Mouse (Mus musculus) kidney, adult 9 months (tissue): ENCODE results near the gene Plscr1.

Experiments
- DNase-seq: peaks from one replicate; pipeline ENCODE4 v3.0.0; 2022

Plscr1 gene

DNA sequence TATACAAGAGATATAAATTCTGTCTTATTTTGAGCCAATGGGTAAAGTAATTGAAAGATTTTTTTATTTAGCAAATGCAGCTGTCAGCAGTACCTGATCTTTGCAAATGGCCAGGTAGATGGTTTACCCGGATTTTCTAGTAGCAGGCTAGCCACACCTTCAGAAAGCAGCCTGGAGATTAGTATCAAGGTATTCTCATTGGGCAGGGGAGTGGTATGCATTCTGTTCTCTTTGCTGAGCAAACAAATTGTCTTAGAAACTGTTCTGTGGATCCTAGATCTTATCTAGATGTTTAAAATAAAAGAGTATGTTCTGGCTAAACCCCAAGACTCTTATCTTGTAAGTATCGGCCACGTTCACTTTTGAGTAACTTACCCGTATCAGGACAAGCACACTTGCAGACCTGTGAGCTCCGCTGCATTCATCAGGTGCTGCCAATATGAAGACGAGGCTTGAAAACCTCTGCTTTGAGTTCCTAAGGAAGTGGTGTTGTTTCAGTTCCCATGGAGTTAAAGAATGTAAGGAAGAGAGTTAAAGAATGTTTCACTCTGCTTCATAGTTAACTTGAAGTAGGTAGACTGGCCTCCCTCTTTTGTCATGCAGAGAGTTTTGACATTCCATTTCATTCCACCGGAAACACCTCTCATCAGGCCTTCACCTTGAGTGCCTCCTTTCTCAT, 11.1 kb downstream of the Plscr1 start:
- DNase-seq: no peak

DNA sequence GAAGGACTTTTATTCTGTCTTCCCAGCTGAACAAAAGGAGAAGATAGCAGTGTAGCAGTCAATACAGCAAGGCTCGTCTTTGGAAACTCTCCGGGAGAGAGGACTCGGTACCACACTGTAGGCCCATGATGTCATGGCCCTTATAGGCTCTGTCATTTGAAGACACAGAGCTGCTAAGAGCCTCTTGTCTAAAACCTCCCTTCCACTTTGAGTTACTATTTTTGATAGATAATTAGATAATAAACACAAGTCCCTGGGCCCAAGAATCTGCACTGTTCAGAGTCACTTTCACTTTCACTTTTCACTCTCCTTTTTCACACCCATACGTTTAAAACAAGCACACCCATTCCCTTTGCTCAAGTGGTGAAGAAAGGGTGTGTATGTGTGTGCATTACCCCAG, 16.2 kb downstream of the Plscr1 start:
- no peak for DNase-seq

DNA sequence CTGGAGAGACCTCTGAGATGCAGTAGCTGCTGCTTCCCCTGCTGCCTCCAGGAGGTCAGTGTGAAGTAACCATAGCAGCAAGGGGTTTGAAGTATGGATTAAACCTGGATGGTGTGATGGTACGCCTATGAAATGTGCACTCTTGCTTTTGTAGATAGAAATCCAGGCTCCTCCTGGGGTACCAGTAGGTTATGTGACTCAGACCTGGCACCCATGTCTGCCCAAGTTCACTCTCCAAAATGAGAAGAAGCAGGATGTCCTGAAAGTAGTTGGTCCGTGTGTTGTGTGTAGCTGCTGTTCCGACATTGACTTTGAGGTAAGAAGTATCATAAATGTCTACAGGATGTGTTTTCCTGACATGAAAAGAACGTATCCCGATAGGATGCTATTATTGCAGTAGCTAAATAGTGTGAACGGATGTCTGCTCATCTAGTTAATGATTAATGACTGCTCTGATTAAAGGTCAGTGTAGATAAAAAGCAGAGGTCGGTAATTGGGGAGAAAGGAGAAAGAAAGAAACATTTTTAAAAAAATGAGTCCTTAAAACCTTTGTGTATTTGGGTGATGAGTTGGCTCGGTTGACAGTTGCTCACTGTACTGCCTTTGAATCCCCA, 17.1 kb downstream of the Plscr1 start:
- peak; percentile 69 for DNase-seq

DNA sequence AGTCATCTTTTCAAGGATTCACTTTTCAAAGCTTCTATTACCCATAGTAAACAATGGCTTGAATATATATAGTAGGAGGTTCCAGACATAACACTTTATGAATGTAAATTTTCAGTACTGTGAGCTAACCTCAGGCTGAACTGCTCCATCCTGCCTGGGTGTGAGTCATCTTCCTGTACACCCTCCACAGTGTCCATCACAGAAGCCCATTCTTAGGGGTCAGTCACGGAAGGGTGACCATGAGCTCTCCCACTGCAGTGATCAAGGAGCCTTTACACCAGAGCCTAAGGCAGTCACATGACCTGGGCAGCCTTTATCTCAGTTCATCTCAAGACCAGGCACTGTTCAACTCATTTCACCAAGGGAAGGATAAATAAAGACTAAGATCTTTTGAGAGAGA, 18.2 kb downstream of the Plscr1 start:
- DNase-seq: no peak

DNA sequence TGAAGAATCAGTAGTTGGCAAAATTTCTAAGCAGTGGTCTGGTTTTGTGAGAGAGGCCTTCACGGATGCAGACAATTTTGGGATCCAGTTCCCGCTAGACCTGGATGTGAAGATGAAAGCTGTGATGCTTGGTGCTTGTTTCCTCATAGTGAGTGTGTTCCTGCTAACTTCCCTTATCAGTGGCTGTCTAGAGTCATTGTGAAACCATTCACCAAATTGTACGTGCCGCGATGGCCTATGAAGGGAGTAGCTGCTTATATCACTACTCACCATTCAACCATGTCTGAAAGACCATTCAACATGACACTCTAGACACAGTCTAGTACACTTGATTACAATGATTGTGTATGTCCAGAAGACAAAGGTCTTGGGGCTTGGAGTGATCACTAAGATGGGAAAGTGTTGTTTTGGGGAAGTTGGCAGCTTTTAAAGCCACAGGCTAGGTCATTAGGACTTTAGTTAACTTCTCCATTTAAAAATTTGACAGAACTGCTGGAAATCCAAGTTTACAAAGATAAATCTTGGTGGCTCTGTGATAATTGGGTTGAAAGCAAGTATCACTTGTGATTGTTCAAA, 20.4 kb downstream of the Plscr1 start:
- DNase-seq: no peak

DNA sequence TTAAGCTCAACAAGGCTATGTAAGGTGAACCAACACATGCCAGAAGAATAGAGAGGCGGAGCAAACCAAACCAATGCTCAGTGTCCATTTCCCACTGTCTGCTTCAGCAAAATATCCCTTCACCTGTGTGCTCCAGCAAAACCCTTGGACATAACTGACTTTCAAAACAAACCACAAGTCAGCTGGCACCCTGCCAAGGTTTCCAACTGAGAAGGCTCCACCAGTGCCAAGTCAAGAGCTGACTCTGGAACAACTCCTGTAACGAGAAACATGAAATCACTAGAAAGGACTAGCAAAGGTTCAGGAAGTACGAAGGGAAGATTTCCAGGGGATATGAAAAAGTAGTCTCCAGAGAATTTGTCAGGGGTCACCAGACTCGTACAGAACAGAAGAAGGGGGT, 21.4 kb downstream of the Plscr1 start:
- peak; percentile 98 for DNase-seq

DNA sequence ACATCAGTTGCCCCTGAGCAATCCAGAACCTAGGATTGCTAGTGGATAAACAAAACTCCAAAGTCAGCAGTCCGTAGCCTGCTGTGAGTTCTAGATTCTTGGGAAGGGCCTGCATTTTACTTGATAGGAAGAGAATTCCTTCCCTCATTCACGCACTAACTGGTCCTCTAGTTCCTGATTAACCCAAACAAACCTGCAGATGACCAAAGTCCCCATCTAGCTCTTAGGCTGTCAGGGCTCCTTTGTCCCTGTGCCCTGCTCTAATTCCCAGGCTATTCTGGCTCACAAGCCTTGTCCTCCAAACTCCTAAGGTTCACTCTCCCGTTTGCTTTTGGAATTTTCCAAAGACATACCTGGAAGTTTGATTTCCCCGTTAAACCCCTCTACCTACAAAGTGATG, 23.1 kb downstream of the Plscr1 start:
- peak; percentile 86 for DNase-seq

DNA sequence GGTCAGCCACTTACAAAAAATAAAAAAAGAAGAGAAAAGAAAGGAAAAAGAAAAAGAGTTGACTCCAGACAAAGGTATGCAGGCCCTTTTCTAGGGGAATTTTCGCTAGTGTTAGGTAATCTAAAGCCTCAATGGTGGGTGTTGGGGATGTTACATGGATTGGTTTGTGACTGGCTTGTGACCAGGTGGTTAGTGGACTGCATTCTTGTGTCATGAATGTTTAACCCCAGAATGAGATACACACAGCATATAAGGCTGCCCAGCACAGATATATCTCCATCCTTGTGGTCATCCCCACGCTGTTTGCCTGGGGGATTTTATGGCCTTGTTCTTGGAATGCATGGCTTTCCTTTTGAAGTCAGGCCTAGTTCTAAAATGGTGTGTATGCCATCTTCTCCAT, 23.7 kb downstream of the Plscr1 start:
- DNase-seq: peak; percentile 70

DNA sequence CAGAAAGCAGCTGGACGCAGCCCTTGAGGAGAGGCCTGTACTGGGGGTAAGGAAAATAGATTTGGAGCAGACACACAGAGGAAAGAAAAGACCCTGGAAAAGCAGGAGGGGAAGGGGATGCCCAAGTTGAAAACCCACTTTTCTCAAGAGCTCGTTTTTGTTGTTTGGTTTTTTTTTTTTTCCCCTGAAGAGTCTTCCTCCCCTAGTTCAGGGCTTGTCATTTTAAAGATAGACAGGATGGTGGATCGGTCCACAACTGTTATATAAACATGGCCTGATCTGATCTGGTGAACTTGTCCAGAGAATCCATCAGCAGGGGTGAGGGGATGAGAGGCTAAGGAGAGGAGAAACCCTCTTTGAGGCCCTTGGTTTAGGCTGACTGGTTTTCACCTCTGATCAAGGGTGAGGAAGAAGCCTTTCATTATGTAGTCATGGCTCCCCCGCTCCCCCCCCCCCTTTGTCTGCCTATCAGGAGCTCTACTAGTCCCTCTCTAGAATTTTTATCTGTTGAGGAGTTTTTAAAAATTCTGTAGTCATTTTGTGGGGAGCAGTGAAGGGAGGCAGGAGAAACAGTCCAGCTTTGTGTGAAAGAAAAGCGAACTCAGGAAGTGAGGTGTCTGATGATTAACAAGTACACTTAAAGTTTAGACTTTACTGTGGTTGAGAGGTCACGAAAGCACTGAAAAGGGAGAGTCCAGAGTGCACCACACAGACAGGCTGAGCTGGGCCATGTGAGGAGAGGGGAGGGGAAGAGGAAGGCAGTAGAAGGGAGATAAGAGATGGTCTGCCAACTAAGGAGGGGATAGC, 24.6 kb downstream of the Plscr1 start:
- peak; percentile 94 for DNase-seq

DNA sequence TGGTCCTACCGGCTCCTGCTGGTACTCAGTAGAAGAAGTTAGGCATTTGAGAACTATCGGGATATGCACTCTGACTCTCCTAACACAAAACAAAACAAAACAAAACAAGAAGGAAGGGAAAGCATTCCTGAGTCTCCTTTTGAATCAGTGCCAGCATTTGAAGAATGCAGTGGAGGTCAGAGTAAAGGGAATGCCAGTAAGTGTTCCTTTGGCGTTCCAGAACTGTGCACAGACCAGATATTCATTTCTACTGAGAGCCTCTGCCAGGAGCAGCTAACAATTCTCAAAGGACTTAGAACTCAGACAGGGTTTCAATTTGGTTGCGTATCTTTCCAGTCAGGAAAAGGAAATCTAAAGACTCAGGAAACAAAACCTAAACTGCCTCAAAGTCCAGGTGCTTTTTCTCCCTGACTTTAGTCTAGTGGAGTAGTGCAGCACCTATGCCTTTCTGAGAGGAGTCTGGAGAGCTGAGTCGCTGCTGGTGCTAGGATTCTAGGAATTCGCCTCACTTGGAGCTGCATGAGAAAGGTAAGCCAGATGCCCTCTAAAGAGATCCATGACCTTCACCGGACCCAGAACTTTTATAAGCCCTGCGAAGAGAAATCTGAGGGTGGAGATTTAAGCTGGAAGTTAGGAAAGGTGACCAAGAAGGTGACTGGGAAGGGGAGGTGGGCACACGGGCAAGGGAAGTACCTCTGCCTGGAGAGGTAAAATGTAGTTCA, 26.1 kb downstream of the Plscr1 start, which contains the start of gene Plscr2:
Plscr2 (plus strand) TSS at position 117 of the 722 bp plus-strand sequence.
- peak; percentile 96 for DNase-seq

DNA sequence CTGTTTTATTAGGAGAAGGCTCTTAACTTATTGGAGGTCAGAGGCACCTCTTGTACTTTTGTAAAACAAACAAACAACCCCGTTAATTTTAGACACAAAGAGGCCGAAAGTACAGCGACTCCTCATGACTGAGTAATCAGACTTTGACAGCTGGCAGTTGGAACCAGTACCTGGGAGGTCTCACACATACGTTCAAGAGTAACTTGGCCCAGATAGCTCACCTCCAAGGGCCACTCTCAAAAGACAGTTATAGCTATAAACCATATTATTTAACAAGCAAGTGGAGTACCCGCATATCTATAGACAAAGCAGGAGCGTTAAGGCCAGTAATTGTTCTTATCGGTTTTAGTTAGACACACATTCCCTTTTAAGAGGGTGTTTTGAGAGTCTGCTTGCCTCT, 26.8 kb downstream of the Plscr1 start:
- peak; percentile 86 for DNase-seq

DNA sequence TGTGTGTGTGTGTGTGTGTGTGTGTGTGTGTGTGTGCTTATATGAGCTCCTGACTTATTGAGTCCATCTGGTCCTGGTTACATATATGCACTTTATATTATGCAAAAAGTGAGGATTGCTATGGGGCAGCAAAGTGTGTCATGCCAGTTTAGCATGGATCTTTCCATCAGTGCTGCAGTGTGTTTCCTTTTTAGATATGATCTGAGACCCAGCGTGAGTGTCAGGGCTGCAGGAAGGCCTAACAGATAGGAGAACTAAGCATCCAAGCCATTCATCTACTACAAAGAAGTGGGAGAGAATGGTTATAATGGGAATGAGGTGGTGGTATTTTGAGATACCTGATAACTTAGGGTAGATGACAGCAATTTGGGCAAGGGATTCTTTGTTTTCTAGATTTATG, 30.5 kb downstream of the Plscr1 start:
- no peak for DNase-seq

DNA sequence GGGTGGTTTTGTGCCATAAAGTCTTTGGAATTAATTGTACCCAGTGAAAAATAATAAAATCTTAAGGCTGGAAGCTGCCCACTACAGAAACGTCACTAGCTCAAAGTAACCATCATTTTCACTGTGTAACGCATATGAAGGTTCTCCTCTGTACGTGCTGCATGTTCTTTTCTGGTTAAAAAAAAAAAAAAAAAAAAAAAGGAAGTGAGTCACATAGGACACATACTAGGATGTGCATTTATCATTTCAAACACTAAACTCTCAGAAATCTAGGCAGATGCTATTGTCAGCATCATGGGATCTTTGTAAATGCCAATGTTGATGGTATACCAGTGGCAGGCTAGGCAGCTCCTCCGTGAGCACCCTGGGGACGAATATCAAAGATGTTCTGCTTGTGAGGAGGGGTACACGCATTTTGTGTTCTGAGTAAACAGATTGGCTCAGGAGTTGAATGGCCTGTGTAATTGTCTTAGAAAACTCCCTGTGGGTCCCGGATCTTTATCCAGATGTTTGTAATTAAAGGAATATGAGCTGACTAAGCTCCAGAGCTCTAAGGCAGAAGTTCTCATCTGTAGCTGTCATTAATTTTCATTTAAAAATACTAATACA, 33.1 kb downstream of the Plscr1 start:
- no peak for DNase-seq

DNA sequence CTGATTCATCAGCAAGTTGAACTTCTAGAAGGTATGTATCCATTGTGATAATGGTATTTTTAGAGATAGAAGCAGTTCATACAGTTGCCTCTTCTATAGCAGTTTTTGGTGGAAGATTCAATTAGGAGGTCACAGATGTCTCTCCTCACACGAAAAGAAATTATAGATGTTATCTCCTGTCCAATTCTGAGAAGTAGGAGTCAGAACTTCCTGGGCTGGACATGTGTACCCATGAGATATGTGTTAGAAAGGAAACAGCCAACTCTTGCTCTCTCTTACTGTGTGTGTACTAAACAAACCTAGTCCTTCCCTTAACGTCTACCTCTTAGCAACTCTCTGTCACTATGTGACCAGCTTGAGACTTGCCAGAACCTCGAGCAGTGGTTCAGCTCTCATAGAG, 40.1 kb downstream of the Plscr1 start:
- no peak for DNase-seq

DNA sequence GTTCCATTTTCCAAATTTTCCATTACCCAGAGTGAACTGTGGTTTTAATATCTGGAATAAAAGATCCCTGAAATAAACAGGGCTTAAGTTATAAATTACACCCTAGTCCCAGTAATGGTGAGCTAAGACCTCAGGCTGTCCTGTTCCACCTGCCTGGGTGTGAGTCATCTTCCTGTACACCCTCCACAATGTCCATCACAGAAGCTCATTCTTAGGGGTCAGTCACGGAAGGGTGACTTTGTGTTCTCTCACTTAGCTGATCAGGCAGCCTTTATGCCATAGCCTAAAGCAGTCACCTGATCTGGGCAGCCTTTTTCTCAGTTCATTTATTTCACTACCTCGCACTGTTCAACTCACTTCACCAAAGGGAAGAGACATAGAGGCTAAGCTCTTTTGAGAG, 42.6 kb downstream of the Plscr1 start:
- peak; percentile 52 for DNase-seq

DNA sequence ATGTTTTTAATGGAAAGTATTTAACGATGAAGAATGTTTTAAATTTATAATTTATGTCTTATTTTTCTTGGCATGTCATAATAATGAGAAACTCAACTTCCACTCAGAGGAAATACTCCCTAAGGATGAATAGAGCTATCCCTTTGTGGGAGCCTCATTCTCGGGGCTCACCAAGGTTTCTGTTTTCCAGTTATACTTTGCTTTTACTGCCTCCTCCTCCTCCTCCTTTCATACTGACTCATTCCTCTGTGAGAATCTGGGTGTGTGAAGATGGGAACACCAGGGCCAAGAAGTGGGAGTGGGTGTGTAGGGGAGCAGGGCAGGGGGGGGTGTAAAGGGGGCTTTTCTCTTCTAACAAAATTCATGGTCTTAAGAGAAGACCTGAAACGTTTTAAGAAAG, 43.4 kb downstream of the Plscr1 start:
- DNase-seq: no peak

DNA sequence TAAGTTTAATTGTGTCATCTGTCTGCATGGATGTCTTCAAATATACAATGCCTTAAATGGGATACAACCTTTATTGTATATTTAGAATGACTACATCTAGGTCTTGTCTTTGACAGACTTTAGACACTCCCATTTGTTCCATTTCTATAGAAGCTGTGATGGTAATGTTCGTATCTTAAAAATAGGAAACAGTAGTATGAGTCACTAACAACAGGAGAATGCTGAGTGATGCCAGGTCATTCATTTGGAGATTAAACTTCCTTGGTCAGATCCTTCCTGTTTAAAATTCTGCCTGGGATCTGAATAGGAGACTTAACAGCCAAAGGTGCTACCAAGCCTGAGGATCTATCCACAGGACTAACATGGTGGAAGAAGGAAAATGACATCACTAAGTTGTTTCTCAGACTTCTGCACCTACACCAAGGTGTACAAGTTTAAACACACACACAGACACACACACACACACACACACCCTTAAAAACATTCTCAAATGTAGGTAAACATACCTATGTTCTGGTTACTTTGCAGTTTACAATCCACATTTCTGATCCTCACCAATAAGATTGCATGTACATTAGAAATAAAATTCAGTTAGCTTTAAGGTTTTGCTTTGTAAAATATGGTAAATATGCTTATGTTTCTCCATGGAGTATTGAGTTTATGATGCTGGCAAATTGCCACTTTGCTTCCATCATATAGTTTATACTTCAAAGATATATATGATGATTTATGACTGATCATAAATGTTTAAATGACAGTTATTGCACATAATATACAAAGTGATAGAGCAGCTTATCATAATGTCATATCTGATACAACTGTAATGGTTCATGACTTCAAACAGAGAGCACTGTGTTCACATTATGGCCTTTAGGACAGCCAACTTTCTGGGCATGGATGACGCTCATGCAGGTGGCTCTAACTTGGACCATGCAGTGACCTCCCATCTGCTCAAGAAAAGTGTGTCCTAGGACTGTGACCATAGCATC, 44.3 kb downstream of the Plscr1 start:
- DNase-seq: no peak

DNA sequence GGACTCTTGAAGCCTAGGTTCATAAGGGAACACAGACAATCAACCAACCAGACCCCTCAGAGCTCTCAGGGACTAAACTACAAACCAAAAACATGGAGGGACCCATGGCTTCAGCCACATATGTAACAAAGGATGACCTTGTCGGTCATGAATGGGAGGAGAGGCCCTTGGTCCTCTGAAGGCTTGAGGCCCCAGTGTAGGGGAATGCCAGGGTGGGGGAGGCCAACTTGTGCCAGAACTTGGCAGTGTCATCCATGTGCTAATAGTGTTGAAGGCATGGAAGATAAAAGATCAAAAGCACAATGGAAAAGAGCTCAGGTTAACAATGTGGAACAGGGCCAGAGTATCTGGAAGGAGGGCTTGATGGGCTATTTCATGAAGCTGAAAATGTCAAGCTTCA, 48.7 kb downstream of the Plscr1 start:
- DNase-seq: no peak

DNA sequence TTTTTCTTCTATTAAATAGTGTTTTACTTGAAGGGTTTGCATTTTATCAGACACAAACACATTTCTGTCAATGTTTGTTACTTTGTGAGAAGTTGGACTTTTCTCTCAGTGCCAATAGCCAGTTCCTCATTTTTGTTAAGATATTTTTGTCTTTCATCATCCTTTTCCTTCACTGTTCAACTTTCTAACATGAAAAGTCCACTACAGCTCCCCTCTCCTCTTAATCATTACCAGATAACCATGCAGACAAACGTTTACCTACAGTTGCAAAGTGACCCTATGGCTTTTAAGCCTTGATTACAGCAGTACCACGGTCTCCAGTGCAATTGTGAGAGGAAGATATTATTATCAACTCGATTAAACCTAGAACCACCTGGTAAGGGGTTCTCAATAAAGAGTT, 51.7 kb downstream of the Plscr1 start:
- DNase-seq: no peak

DNA sequence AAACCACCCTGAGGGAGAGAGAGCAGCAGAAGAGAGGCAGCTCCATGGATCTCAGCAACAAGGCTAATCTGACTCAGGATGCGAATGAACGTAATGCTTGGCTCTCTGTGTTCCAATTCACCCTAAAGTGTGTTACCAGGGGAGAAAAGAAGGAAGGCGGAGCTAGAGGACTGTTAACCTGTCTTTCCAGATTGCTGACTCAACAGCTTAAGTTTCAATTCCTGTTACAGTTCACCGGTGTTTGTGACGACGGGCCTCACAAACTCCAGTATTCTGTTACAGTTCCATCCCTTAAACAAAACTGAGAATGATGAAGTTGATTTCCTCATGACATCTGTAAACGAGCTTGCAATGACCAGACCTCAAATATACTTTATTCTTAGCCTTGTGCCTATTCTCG, 55.5 kb downstream of the Plscr1 start:
- no peak for DNase-seq

DNA sequence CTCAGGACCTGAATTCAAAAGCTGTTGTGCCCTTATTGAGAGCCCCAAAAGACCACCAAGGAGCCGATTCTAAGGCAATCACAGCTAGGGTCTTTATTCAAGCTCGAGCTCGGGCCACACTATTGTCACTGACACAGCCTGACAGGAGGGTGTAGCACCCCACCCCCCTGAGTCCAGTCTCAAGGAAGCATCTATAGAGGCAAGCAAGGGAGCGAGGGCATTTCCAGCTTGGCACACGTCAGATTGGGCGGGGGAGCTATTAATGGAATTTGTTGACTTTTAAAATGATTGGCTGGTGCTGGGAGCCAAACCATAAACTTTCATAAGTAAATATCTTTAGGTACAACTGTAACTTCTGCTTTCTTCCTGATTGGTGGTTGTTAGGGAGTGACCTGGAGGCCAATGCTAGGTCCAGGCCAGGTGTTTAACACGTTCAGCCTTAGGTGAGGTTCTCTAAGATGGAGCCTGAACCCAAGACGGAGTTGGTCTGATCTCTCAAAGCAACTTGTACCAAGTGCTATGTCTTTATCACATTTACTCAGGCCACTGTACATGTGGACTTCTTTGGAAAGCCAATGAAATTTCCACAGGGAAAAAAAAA, 56.2 kb downstream of the Plscr1 start:
- no peak for DNase-seq
